Mouse (Mus musculus): ENCODE data around the gene Scn8a. TPM values are rescaled to one million over a fixed set of nuclear protein-coding genes. Genes with fewer than 3 reads are reported as not detected.

Scn8a gene
- total RNA-seq, 2 experiments from 2014 or later, result 0.48 to 0.76 TPM

GRCm38 (mm10) chr15:101065069-101065468 lies 195.4 kb downstream of the Scn8a start:
- intact Hi-C loops (cut with DNase I), result no loop called here
- peak; percentile 59 to 65 for DNase-seq

- intact Hi-C loops (cut with DNase I), result no loop called here
- no peak for DNase-seq
Observed at GRCm38 (mm10) chr15:101066364-101066847, 196.7 kb downstream of the Scn8a start.

- intact Hi-C loops (cut with DNase I), result no loop called here
- no peak for DNase-seq
Observed at GRCm38 (mm10) chr15:101066920-101067696, 197.4 kb downstream of the Scn8a start.

- intact Hi-C loops (cut with DNase I), result no loop called here
- peak; percentile 49 to 56 for DNase-seq
Observed at GRCm38 (mm10) chr15:101068029-101068428, 198.4 kb downstream of the Scn8a start.

- no peak for DNase-seq
- intact Hi-C loops (cut with DNase I), result no loop called here
Observed at GRCm38 (mm10) chr15:101068671-101069070, 199.0 kb downstream of the Scn8a start.

- no peak for DNase-seq
- intact Hi-C loops (cut with DNase I), result no loop called here
Observed at GRCm38 (mm10) chr15:101069641-101070190, 200.1 kb downstream of the Scn8a start.

GRCm38 (mm10) chr15:101070762-101071161 lies 201.1 kb downstream of the Scn8a start:
- no peak for DNase-seq

GRCm38 (mm10) chr15:101072736-101073135 lies 203.1 kb downstream of the Scn8a start:
- DNase-seq, result no peak
- intact Hi-C loops (cut with DNase I), result no loop called here

More at GRCm38 (mm10) chr15:101070762-101071161, 201.1 kb downstream of the Scn8a start:
- intact Hi-C loops (cut with DNase I), result no loop called here

GRCm38 (mm10) chr15:101074067-101074466 lies 204.4 kb downstream of the Scn8a start:
- intact Hi-C loops (cut with DNase I), result no loop called here
- no peak for DNase-seq

- DNase-seq, result no peak
- intact Hi-C loops (cut with DNase I), result no loop called here
Observed at GRCm38 (mm10) chr15:101075150-101075549, 205.5 kb downstream of the Scn8a start.

- DNase-seq, result no peak
- intact Hi-C loops (cut with DNase I), result no loop called here
Observed at GRCm38 (mm10) chr15:101075656-101076055, 206.0 kb downstream of the Scn8a start.

- no peak for DNase-seq
- intact Hi-C loops (cut with DNase I), result no loop called here
Observed at GRCm38 (mm10) chr15:101076071-101077000, 206.7 kb downstream of the Scn8a start.

- intact Hi-C loops (cut with DNase I), result no loop called here
- no peak for DNase-seq
Observed at GRCm38 (mm10) chr15:101077001-101077812, 207.5 kb downstream of the Scn8a start.

- peak; percentile 53 for DNase-seq
- intact Hi-C loops (cut with DNase I), result no loop called here
Observed at GRCm38 (mm10) chr15:101077813-101078730, 208.4 kb downstream of the Scn8a start, which contains the start of gene Fignl2. TSS of gene Fignl2 (minus strand) at chr15:101078567.

GRCm38 (mm10) chr15:101078731-101079156 lies 209.1 kb downstream of the Scn8a start:
- intact Hi-C loops (cut with DNase I), result no loop called here

GRCm38 (mm10) chr15:101080031-101080520 lies 210.4 kb downstream of the Scn8a start:
- intact Hi-C loops (cut with DNase I), result no loop called here
- DNase-seq, result no peak

More at GRCm38 (mm10) chr15:101078731-101079156, 209.1 kb downstream of the Scn8a start:
- peak; percentile 91 to 93 for DNase-seq

GRCm38 (mm10) chr15:101081035-101081548 lies 211.4 kb downstream of the Scn8a start:
- intact Hi-C loops (cut with DNase I), result no loop called here

GRCm38 (mm10) chr15:101082236-101082635 lies 212.6 kb downstream of the Scn8a start:
- intact Hi-C loops (cut with DNase I), result no loop called here
- DNase-seq, result no peak

More at GRCm38 (mm10) chr15:101081035-101081548, 211.4 kb downstream of the Scn8a start:
- DNase-seq, result no peak

Data from heart, postnatal 14 days (tissue).